Mouse (Mus musculus) kidney, adult 2 months (tissue): ENCODE results near the gene Nin.

Experiments
- CTCF ChIP-seq: fragments of 200-500 bp; conservative IDR thresholded peaks from 2 replicates; pipeline ENCODE4 v1.5.1; 2011; ENCODE audit warnings: low read depth, mild to moderate bottlenecking, control low read depth, low read length, moderate library complexity, mixed read lengths; ENCODE audit not compliant: insufficient read depth, insufficient read length
- POLR2A ChIP-seq: fragments of 200-500 bp; IDR thresholded peaks from one replicate; pipeline ENCODE4 v1.6.1; 2011; ENCODE audit warnings: low read depth, low read length, control low read depth

DNA sequence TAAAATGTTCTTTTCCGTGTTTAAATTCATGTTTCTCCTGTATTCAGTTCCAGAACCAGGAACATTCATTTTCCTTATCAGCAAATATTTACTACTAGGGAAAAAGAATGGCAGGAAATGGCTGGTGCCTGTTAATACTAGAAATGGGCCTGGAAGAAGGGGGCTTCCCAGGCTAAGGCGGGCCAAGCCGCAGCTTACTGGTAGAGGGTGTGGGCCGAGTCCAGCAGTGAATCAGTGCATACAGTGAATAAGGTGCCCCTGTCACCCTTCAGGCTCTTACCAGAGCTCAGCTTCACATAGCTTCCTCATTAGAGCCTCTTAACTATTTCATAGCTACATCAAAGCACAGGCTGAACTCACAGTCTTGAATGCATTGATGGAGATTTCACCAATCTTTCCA lies 89.9 kb downstream of the Nin start:
- no peak for TF ChIP-seq POLR2A
- TF ChIP-seq CTCF, result no peak
